Mouse (Mus musculus): ENCODE measurements around the gene Rhox4f.
"Not testable (repeated sequence)": the region's sequence is repeated elsewhere in the genome, so short reads cannot be mapped to it uniquely, and the experiment has no call there.

- not testable (repeated sequence) for TF ChIP-seq POLR2A (IDR thresholded peaks at IDR 0.05; ENCODE audit: low read depth, low read length); CTCF (IDR thresholded peaks at IDR 0.05; ENCODE audit: borderline replicate concordance, insufficient read depth, low read length)
These were observed 26.8 kb downstream of the Rhox4f start, which contains the start of gene Rhox3f for GRCm38 (mm10) chrX:37580692-37581091.
